9 mouse cellular contexts compared by ENCODE assay signal in genomic region chr14:98589846-98590245, GRCm38 (mm10).
DNase-seq lines count a peak whose midpoint lies in the region; ATAC-seq and TF ChIP-seq lines count a peak whose summit lies in the region.
"Had no signal": no experiment of that assay in that cellular context is flagged by ENCODE, and none has a peak within 500 bp of the region (broad histone marks: within the 10 kb centered on the region; RNA-seq: fewer than 3 reads in every experiment).

No protein-coding gene starts in this region.

- H3K4me3 ChIP-seq in limb, embryonic 14.5 days (replicated peaks; ENCODE audit: low read length), result no peak overlapping the region
- H3K4me3 ChIP-seq in stomach, embryonic 14.5 days (ENCODE audit: low read depth, low read length), result no peak overlapping the region

- H3K4me2 ChIP-seq in limb, embryonic 14.5 days (replicated peaks; ENCODE audit: low read depth, low read length, severe bottlenecking), result no peak overlapping the region
- no peak overlapping the region for H3K4me2 ChIP-seq in stomach, embryonic 14.5 days (replicated peaks; ENCODE audit: low read depth, low read length)

- intact Hi-C loops in gastrocnemius, postnatal 14 days (cut with DNase I; ENCODE audit: low total_unique reads), result no loop called here
- intact Hi-C loops in heart, postnatal 10 days (cut with DNase I), result loop anchor here (5.0 kb wide), 1 partner anchor 1263 kb away; no protein-coding TSS in a partner anchor

- no peaks in the 10 kb centered on the region for H3K9me3 ChIP-seq in limb, embryonic 14.5 days (ENCODE audit: control insufficient read depth, low read length)
- H3K9me3 ChIP-seq in stomach, embryonic 14.5 days (ENCODE audit: control insufficient read depth, low read depth, low read length), result no peaks in the 10 kb centered on the region

- H3K27me3 ChIP-seq in limb, embryonic 14.5 days (ENCODE audit: control insufficient read depth, insufficient read depth, low read length), result no peaks in the 10 kb centered on the region
- no peaks in the 10 kb centered on the region for H3K27me3 ChIP-seq in stomach, embryonic 14.5 days (ENCODE audit: control insufficient read depth, insufficient read depth, low read length)

- H3K4me1 ChIP-seq in limb, embryonic 14.5 days (ENCODE audit: control insufficient read depth, insufficient read depth, low read length), result no peaks in the 10 kb centered on the region
- no peaks in the 10 kb centered on the region for H3K4me1 ChIP-seq in stomach, embryonic 14.5 days (ENCODE audit: control insufficient read depth, insufficient read depth, low read length)

- no peaks in the 10 kb centered on the region for H3K36me3 ChIP-seq in limb, embryonic 14.5 days (ENCODE audit: control insufficient read depth, insufficient read depth, low read length)
- no peaks in the 10 kb centered on the region for H3K36me3 ChIP-seq in stomach, embryonic 14.5 days (ENCODE audit: control insufficient read depth, insufficient read depth, low read length)
- H3K36me3 ChIP-seq: G1E had no signal

- H3K9ac ChIP-seq in limb, embryonic 14.5 days (ENCODE audit: low read depth, low read length, severe bottlenecking), result no peak overlapping the region
- H3K9ac ChIP-seq in stomach, embryonic 14.5 days (replicated peaks; ENCODE audit: low read depth, low read length), result no peak overlapping the region

- peak; percentile 68 for ATAC-seq in common myeloid progenitor, adult 5-6 weeks (replicated peaks; ENCODE audit: low read depth, poor library complexity, severe bottlenecking)
- ATAC-seq in limb, embryonic 14.5 days (ENCODE audit: low FRiP score, low read depth), result peak; percentile 60
- ATAC-seq in stomach, embryonic 14.5 days (ENCODE audit: insufficient number of reproducible peaks, insufficient read depth, low FRiP score, low read depth), result peak; percentile 84; the same call in 1 of the 2 replicates

- DNase-seq in gastrocnemius, postnatal 14 days, result peak; percentile 14
- no peak for DNase-seq in gastrocnemius, adult 18-20 months (ENCODE audit: low spot score)
- peak; percentile 25 for DNase-seq in 416B (ENCODE audit: low read depth)
- DNase-seq in heart, postnatal 10 days, result peak; percentile 29 to 39
- DNase-seq in limb, embryonic 14.5 days (ENCODE audit: low spot score), result peak; percentile 13
- DNase-seq in cerebellum, adult 9-11 months, result no peak

- no peak overlapping the region for H3K27ac ChIP-seq in limb, embryonic 14.5 days (replicated peaks; ENCODE audit: low read depth, low read length)
- no peak overlapping the region for H3K27ac ChIP-seq in stomach, embryonic 14.5 days (ENCODE audit: low read length)

- no peak for TF ChIP-seq POLR2A in limb, embryonic 14.5 days (IDR thresholded peaks at IDR 0.05; ENCODE audit: borderline replicate concordance, extremely low read depth, insufficient read depth, insufficient read length)

- 9% methylated on average over 4 of the region's 4 CpGs for WGBS in limb, embryonic 14.5 days
- WGBS in stomach, embryonic 14.5 days, result 15% methylated on average over 4 of the region's 4 CpGs

Comparison
In these comparisons a context has a peak if more than half of its experiments do, and no peak if none do; other contexts are left out.
1. DNase-seq: peak in gastrocnemius, postnatal 14 days (single experiment), 416B (single experiment), heart, postnatal 10 days (2 of 2) and limb, embryonic 14.5 days (single experiment); none in gastrocnemius, adult 18-20 months (single experiment) and cerebellum, adult 9-11 months (single experiment).
2. Peak in every context shown above with its lines, with median percentiles within 50 percentile points of each other: ATAC-seq.